Mouse (Mus musculus) left cerebral cortex, postnatal 36 days (tissue): ENCODE data around the gene Fdxr. TPM values are rescaled to one million over a fixed set of nuclear protein-coding genes. Genes with fewer than 3 reads are reported as not detected.

Experiments
- DNase-seq, 2 experiments: peaks; one replicate each; pipeline ENCODE4 v3.0.0; 2021 to 2022; ENCODE audit warnings: low spot score in 2 of 2, mixed read lengths in 1 of 2
- intact Hi-C: fragments of 180-260 bp; cut with DNase I; formaldehyde crosslinking; loops from one replicate; pipeline ENCODE4 v1.15.1; 2025
- total RNA-seq, 2 experiments: library from RNA; stranded (reverse); gene quantifications; 2 replicates each; pipeline ENCODE4 v1.2.3; 2021

The Fdxr gene
- total RNA-seq, 2 experiments from 2014 or later: 14.2 to 22.5 TPM

GRCm38 (mm10) chr11:115247945-115248344 lies 28.9 kb downstream of the Fdxr start:
- no peak for DNase-seq
- intact Hi-C loops: no loop called here

- intact Hi-C loops: no loop called here
- DNase-seq: no peak
These were observed 29.6 kb downstream of the Fdxr start for GRCm38 (mm10) chr11:115247240-115247639.

- no peak for DNase-seq
- intact Hi-C loops: no loop called here
These were observed 30.5 kb downstream of the Fdxr start for GRCm38 (mm10) chr11:115246386-115246785.

DNA sequence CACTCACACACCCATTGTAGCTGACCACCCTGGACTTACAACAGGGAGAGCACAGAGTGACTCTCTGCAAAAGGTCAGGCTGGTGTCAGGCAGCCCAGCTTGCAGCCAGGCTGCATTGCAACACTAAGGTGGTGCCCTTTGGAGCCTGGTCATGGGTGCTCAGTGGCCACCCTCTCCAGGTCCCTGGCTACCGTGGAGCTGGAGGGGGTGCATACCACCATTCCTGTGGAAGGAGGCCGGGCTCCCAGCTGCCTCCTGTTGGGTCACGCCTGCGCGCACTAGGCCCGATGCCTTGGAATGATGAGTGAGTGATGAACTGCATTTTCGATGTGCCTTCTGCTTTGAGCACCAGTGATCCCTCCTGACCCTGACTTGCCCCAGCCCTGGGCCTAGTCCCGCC lies 32.0 kb downstream of the Fdxr start:
- DNase-seq: no peak
- intact Hi-C loops: no loop called here

DNA sequence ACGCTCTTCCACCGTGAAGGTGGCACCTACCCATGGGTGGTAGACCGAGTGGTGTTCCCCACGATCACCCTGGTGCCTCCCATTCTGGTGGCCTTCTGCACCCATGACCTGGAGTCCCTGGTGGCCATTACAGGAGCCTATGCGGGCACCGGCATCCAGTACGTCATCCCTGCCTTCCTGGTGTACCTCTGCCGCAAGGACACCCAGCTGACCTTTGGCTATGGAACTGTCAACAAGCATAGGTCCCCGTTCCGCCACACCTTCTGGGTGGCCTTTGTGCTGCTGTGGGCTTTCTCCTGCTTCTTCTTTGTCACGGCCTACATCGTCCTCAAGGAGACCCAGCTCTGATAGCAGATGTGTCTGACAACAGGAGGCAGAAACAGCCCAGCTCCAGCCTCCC lies 33.1 kb downstream of the Fdxr start:
- intact Hi-C loops: no loop called here
- DNase-seq: no peak

GRCm38 (mm10) chr11:115242746-115243145 lies 34.1 kb downstream of the Fdxr start:
- no peak for DNase-seq

GRCm38 (mm10) chr11:115241402-115241801 lies 35.4 kb downstream of the Fdxr start:
- no peak for DNase-seq
- intact Hi-C loops: no loop called here

More at GRCm38 (mm10) chr11:115242746-115243145, 34.1 kb downstream of the Fdxr start:
- intact Hi-C loops: no loop called here

- intact Hi-C loops: no loop called here
- no peak for DNase-seq
These were observed 40.3 kb downstream of the Fdxr start for GRCm38 (mm10) chr11:115236570-115236969.

- intact Hi-C loops: no loop called here
- no peak for DNase-seq
These were observed 42.4 kb downstream of the Fdxr start for GRCm38 (mm10) chr11:115234320-115235044.

- intact Hi-C loops: no loop called here
- DNase-seq: peak in 1 of 2 experiments; percentile 31
These were observed 43.1 kb downstream of the Fdxr start for GRCm38 (mm10) chr11:115233526-115234290.

DNA sequence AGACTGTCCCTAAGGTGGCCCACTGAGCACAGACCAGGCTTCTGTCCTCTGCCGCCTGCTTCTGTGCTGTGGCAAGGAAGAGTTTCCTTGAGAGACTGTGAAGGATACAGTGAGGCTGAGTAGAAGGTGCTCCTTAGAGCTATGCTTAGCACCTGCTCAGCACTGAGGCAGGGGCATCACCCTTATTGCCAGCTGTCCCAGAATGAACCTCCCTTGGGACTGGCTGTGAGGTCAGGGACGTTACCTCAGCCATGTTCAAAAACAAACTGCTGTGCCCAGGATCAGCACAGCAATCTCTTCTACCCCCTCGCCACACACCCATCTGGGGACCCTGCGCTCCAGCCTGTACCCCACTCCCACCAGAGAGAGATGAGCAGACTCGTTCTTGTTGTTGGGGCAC lies 44.0 kb downstream of the Fdxr start:
- intact Hi-C loops: no loop called here
- no peak for DNase-seq

GRCm38 (mm10) chr11:115231924-115232323 lies 44.9 kb downstream of the Fdxr start:
- intact Hi-C loops: no loop called here
- no peak for DNase-seq

- DNase-seq: no peak
- intact Hi-C loops: no loop called here
These were observed 45.5 kb downstream of the Fdxr start for GRCm38 (mm10) chr11:115231168-115231915.

- intact Hi-C loops: no loop called here
- no peak for DNase-seq
These were observed 47.6 kb downstream of the Fdxr start for GRCm38 (mm10) chr11:115229021-115229930.

DNA sequence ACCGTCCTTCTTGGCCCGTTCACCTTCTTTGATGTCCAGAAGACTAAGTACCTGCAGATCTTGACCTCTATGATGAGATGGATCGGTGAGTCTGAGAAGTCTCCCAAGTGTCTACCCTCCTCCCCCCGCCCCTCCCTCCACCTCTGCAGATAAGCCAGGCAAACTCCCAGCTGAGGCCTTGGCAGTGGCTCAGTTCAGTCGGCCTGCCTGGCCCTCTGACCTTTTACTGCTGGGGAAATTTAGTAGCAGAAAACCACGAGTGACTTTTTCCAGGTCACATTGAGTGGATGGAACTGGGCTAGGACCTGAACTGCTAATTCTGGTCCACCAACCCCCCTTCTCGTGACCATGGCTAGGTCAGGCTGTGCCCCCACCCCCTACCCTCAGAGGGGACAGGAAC lies 48.4 kb downstream of the Fdxr start:
- intact Hi-C loops: no loop called here
- DNase-seq: no peak

GRCm38 (mm10) chr11:115227640-115228039 lies 49.2 kb downstream of the Fdxr start:
- DNase-seq: no peak
- intact Hi-C loops: no loop called here

DNA sequence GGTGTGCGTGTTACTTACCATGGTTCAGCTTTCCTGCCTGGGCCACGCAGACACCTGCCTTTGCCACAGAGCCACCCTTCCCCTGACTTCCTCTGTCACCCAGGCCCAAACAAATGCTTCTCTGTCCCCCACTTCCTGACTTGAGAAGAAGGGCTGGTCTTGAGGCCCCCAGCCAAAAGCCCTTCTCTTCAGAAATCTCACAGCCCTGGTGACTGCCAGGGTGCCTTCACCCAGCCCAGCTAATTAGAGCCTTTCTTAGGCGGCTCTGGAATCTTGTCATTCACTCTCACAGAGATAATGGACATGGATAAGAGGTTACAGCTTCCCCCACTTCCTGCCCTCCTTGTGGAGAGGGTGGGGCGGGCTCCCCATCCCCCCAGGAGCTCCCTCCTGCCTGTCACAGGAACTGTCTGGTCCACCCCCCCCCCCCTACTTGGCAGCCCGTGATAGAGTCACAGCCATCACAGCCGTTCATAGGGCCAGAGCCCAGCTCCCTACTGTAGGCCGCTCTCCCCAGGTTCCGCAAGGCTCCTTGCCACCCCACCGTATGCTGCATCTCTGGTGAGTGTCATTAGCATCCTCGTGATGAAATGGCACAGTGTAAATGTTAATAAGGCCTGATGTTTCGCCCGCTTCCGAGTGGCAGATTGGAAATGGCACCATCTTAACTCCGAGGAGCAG lies 49.9 kb downstream of the Fdxr start:
- intact Hi-C loops: no loop called here
- DNase-seq: no peak

DNA sequence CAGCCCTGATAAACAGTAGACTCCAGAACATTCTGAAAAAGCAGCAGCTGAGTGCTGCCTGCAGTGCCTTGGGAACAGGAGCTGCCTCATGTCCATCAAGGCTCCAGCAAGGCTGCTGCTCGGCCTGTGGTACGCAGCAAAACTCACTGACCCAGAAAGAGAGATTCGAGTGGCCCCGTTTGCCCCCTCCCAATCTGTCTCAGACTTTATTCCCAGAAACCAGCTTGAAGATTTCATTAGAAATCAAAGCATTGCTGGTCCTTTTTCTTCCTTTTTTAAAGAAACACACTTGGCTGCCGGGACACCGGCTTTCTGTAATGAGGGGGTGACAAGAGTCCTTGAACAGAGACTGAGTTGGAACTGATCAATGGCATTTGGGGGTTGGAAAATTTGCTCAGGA lies 51.5 kb downstream of the Fdxr start:
- intact Hi-C loops: no loop called here
- DNase-seq: no peak

DNA sequence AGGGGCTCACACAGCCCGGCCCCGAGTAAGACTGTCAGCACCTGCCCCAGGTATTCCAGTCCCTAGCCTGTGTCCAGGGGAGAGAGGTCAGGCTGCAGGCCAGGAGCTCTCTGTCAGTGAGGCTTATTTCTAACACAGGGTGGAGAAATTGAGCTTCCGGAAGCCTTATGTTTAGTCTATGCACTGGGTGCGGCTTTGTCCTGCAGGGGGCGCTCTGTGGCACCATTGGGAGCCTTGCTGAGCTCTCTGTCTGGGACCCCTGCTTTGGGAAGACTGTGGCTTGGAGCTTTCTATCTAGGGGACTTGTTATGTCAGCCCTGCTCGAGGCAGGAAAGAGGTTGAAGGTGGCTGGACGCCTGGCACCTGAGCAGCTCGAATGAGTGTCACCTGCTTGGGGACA lies 52.0 kb downstream of the Fdxr start:
- DNase-seq: no peak
- intact Hi-C loops: no loop called here
